Mouse (Mus musculus) olfactory bulb, adult 2 months (tissue): Measurements from ENCODE around the gene Ptges3l.

Experiments used
- CTCF ChIP-seq: fragments of 200-500 bp; IDR thresholded peaks from 2 replicates; pipeline ENCODE4 v1.5.1; 2012; ENCODE audit warnings: low read depth, mild to moderate bottlenecking, low read length, moderate library complexity; ENCODE audit not compliant: insufficient read depth
- POLR2A ChIP-seq: fragments of 200-500 bp; IDR thresholded peaks from 2 replicates; pipeline ENCODE4 v1.6.1; 2012; ENCODE audit warnings: mild to moderate bottlenecking, low read depth, low read length, moderate library complexity; ENCODE audit not compliant: insufficient read depth

GRCm38 (mm10) chr11:101448899-101449298 lies 23.8 kb upstream of the Ptges3l start:
- TF ChIP-seq CTCF (no peak), POLR2A (no peak)
